Mouse (Mus musculus) frontal cortex, postnatal 14 days (tissue): ENCODE measurements around the gene Slc50a1.
A peak's percentile ranks its signal among the peaks of the same experiment; 100 is the strongest.

Experiments
- DNase-seq, 2 experiments: peaks; one replicate each; pipeline ENCODE4 v3.0.0; 2022; ENCODE audit warnings: low spot score in 2 of 2

Slc50a1 gene

DNA sequence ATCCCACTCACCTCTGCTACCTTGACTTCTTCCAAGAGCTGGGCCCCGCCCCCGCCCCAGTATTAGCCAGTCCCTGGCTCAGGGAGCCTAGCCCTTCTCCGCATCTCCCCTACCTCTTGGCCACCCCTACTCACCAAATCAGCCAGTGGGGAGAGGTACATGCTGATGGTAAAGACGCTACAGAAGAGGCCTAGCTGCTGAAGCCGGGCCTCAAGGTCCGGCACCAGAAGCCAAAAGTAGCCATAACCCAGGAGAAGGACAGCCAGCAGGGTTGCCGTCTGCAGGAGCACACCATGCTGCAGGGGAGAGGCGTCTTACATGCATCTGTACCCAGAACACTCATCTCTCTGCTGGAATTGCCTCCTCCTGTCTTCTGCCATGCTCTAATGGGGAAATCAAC, 1.5 kb downstream of the Slc50a1 start:
- DNase-seq, result no peak

DNA sequence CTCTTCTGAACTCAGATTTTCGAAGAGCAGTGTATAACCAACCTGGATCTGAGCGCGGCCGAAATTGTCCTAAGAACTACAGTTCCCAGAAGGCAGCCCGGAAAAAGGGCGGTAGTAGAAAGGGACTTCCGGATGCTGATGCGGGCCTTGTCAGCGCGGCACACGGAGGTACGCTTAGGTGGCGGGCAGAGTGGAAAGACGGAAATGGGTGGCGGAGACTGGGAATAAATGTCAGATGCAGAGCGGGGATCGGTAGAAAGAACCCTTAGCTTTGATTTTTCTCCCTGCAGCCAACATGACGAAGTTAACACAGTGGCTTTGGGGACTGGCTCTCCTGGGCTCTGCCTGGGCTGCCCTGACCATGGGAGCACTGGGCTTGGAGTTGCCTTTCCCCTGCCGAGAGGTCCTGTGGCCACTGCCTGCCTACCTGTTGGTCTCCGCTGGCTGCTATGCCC, 3.9 kb downstream of the Slc50a1 start:
- peak in 1 of 2 experiments; percentile 72 for DNase-seq

DNA sequence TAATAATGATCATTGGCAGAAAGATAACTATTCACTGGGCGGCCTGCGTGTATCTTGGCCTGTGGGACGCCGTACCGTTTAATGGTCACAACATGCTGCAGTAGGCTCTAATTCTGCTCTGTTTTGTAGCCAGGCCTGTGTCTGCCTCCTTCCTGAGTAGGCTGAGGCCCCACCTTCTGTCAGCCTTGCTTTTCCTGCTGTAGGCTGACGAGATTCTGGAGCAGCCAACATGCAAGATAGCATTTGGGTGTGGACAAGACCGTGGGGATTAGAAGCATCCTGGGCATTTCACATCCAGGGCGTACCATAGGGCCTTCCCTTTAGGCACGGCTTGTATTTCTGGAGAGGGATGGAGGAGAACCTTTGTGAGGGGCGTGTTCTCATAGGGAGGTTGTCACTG, 8.0 kb downstream of the Slc50a1 start:
- no peak for DNase-seq

DNA sequence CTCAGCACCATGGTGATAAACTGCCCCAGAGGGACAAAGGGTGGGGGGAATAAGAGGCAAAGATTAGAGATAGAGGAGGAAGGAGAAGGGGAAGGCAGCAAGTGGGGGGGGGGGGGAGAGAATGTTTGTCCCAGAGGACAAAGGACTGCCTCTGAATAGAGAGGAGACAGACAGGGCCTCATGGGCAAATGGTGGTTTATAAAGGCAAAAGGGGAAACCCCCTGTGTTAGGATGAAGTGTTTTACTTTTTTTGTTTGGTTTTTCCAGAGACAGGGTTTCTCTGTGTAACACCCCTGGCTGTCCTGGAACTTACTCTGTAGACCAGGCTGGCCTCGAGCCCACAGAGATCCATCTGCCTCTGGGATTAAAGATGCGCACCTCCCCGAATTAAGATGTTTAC, 10.2 kb downstream of the Slc50a1 start:
- no peak for DNase-seq

DNA sequence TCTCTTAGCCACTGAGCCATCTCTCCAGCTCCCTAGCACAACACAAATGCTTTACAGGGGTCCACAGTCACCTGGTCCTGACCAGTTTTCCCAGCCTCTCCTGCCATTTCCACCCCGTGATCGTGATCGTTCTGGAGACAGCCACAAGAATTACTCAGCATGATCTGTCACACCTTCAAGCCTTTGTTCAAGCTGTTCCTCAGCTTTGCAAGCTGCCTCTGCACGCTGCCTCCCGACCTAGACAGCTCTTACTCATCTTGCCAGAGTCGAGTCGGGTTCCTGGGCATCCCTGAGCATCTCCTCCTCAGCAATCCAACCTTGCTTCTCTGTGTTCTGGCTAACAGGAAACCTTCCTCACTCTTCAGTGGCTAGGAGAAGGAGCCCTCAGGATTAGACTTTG, 11.3 kb downstream of the Slc50a1 start, which contains the start of gene Dpm3:
Gene Dpm3 (plus strand): TSS at position 283 of the 400 bp plus-strand sequence.
- DNase-seq, result no peak

DNA sequence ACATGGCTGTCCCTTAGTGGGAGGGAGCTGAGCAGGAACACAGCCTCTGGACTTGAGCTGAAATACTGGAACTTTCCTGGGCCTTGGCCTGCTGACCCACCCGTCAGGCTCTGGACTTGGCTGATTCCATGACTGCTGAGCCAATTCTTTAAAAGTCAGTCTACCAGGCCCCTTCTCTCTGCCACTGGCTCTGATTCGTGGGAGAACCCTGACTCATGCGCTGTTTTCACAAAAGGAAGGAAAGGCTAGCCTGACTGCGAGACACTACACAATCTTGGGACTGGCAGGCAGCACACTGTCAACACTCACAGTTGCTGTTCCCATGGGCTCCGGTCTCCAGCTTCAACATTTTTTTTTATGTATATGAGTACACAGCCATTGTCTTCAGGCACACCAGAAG, 14.2 kb downstream of the Slc50a1 start:
- DNase-seq, result no peak

DNA sequence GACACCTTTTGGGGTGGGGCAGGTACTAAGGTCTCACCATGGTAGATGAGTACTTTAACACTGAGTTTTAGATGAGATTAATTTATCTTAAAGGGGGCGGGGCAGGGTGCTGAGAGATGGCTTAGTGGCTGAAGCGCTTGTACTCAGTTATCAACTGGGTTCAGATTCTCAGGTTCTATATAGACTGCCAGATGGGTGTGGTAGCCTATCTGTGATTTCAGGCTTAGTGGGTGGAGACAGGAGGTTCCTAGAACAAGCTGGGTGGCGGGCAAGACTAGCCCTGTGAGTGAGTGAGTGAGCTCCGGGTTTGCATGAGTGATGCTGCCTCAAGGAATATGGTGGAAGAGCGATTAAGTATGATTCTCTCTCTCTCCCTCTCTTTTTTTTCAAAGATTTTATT, 15.4 kb downstream of the Slc50a1 start:
- no peak for DNase-seq

DNA sequence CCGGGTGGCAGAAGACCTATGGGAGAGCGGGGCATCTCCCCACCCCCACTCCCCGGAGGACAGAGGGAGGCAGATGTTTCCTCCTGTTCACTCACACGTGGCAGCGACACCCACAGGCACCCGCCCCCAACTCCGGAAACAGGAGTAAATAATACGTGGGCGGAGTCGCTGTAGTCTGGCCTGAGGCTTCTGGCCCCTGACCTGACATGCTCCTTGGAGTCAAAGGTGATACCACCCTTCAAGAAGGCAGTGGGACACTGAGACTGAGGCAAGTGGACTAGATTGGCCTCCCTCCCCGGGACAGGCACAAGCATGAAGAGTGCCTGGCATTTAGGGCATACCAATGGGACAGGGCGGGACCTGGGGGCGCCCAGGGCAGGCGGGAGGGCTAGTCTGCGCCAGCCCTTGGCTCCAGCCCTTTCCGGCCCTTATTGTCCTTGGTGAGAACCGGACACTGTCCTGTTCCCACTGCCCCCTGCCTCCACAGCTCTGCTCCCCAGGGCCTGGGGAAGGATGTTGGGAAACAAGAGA, 18.9 kb downstream of the Slc50a1 start:
- DNase-seq, result no peak

DNA sequence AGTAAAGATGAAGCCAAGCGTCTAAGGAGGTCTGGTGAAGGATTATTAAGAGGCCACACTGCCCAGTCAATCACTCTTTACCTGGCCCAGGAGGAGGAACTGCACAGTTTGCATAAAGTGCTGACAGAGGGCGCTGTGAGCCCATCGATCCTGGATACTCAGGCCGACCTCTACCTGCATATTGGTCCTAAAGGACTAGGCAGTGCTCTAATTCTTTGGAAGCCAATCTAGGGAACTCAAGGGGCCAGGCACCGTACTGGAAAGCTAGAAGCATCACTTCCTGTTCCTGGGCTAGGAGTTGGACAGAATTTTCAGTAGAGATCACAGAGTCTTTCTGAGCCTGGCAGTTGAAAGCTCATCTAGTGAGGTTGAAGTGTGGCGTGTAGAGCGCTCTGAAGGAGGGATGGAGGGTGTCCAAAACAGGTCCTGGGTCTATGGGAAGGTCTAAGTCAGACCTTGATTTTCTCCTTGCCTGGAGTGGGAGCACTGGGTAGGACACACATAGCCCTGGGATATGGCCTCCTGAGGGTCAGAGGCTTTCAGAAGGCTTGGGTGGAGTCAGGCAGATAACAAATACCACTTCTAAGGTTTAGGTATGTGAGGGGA, 19.8 kb downstream of the Slc50a1 start:
- DNase-seq, result no peak

DNA sequence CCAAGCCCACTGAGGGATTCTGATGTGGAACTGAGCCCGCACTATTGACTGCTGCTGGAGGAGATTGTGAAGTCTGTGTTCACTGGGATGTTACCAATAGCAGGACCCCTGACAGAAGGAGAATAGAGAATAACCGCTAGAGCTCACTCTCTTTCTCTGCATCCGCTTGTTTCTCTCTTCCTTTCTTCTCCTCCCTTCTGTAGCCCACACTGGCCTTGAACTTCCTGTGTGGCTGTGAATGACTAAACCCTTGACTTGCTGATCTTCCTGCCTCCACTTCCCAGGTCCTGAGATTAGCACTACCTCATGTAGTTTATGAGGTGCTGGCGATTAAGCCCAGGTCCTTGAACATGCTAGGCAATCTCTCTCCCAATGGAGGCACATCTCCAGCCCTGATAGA, 22.9 kb downstream of the Slc50a1 start:
- no peak for DNase-seq

DNA sequence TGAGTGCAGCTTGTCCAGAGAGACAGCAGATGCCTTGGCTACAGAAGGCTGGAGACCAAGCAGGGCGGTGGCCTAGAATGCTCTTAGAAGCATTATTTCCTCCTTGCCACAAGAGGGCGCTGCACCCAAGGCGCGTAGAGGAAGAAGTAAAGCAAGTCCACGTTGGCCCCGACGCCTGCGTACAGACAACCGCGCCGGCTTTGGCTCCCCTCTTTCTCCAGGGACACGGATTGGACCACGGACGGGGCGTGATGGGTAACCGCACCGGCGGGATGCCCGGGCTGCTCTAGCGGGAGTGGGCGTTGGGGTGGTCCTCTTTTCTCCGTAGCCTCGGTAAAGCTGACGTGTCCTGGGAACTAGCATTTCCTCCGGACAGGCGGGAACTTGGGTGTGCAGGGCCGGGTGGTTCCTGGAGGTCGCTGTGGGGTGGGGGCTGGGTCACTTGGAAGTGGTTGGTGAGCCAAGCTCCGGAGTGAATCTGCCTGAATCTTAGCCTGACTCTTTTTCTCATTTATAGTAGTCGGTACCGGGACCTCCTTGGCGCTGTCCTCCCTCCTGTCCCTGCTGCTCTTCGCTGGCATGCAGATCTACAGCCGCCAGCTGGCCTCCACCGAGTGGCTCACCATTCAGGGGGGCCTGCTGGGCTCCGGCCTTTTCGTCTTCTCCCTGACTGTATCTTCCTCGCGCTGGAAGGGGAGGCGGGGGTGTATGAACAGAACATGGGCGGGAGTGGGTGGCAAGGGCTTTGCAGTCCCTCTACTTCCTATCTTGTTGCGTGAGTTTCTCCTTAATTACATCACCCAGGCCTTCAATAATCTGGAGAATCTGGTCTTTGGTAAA, 23.9 kb downstream of the Slc50a1 start, which contains the start of gene Trim46:
Gene Trim46 (minus strand): TSS at position 49 of the 840 bp plus-strand sequence.
- DNase-seq, result peak; percentile 86 to 87

DNA sequence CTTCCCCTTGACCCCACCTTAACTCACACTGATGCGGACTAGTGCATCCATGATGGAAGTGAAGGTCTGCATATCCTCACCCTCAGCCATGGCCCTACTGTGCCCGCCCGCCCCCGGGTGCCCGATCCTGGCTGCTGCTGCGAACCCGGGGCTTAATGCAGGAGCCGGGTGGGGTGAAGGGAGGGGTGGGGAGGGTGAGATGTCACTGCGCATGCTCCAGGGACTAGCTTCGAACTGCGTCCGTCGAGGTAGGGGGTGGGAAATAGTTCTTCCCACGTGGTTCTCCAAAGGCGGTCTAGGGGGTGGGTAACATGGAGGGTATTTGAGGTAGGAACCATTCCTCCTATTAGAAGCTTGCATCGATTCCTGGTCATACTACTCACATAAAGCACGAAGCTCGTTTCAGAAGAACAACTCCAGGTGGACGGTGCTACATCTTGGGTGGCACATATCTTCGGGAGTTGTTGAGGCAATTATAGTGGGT, 24.6 kb downstream of the Slc50a1 start, which contains the start of gene Krtcap2:
Gene Krtcap2 (plus strand): TSS at position 279 of the 484 bp plus-strand sequence.
- DNase-seq, result peak in 1 of 2 experiments; percentile 71

DNA sequence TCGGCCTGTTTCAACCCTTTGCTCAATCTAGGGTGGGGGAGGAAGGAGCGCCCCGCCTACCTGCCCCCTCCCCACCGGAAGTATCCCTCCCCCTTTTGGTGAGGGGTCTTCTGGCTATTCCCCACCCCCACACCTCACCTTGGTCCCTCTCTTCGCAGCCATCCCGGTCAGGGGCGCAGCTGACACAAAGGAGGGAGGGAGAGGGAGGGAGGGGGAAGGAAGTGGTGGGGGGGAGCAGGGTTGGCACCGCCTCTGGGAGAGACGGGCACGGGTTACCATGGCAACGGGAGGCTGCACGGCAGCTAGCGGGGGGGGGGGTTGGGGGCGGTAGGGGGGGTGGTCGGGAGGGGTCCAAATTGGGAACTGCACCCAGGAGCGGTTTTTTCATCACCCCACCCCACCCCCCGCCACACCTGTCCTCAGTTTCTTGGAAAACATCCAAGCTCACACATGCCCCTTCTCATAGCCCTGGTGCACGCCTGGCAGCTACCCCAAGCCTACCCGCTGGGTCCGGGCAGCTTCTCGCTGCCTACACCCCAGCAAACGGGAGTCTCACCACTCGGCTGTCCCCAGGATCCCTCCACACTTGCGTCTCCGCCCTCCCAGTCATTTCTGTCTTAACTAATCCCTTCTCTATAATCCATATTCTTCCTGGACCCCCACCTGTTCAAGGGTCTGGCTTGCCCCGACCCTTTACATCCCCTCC, 25.2 kb downstream of the Slc50a1 start:
- DNase-seq, result peak in 1 of 2 experiments; percentile 55

DNA sequence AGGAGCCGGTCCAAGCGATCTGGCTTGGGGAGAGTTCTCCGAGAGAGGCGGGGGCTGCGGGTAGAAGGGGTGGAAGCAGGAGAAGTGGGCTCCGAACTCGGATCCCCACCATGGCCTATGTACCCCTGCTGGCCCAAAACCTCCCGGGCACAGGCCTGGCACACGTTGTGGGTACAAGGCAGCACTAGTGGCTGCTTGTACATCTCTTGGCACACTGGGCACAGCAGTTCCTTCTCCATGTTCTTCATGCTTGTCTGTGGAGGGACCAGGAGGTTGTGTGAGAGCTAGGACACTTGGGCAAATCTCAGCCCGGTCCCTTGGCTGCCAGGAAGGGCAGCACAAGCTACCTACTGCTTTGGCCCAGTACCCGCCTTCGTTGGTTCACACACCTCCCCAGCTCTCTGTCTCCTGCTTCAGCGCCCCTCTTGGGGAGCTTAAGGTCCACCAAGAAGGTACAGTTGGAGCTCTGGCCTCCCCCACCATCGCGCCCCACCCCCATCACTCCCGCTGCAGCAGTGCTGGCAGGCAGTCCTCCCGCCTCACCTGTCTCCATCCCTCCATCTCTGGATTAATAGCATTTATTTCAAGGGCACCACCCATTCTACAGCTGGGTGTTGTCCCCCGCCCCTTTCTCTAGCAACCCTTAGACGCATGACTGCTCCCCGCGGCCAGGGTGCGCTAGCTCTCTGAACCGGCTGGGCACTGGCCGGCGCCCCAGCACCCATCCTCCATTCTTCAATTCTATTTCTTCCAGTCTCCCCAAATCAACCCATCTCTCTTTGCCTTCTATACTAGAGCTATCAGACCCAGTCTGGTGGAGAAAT, 26.0 kb downstream of the Slc50a1 start:
- peak in 1 of 2 experiments; percentile 33 for DNase-seq

DNA sequence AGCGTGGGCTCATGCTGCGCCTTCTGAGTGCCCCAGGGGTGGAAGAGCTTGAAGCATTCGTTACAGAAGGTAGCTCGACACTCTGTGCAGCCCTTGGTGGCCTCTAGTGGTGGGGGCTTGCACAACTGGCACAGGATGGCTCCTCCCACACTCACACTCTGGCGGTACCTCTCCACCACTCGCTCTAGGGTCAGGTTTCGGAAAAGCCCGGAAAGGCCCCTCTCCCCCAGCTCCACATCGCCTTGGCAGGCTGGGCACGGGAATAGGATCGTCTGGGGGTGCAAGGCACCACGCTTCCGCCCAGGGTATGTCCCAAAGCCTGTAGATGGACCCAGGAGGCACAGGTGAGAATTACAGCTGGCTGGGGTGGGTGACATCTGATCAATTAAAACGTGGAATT, 26.8 kb downstream of the Slc50a1 start:
- no peak for DNase-seq

DNA sequence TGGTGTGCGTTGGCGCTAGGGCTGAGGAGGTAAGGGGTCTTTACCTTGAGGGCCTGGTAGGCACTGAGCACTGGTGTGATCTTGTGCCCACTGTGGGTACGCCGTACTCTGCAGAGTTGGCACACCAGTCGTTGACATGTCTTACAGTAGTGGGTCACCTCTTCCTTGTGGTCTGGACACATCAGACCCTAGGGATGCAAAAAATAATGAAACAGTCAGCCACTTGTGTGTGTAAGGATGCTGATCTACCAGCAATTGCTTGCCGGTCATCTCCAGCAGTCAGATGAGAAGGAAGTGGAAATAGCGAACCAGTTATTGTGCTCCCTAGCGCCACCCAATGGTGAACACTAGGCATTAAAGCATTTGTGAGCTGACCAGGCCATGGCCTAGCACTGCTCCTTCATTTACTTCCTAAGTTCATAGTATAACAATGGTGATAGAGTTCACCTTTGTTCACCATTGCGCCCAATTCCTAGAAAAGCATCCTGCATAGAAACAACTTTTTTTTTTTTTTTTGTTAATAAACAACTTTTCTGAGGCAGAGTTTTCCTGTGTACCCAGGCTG, 28.0 kb downstream of the Slc50a1 start:
- no peak for DNase-seq

DNA sequence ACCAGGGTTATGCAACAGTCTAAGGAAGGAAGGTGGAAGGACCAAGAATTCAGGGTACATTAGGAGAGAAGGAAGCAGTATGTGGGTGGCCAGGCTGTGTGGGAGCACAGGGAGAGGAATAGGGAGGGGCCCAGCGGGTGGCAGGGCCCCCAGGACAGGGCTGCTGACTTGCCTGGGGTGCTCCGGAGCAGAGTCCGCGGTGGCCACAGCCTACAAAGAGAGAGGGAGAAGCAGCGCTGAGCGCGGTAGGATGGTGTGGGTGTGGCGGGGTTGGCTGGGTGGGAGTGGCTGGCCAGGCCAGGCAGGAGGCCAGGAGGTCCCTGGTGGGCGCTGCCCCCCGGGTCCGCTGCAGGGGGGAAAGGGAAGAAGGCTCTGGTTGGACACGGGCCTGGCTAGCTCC, 31.9 kb downstream of the Slc50a1 start:
- no peak for DNase-seq

DNA sequence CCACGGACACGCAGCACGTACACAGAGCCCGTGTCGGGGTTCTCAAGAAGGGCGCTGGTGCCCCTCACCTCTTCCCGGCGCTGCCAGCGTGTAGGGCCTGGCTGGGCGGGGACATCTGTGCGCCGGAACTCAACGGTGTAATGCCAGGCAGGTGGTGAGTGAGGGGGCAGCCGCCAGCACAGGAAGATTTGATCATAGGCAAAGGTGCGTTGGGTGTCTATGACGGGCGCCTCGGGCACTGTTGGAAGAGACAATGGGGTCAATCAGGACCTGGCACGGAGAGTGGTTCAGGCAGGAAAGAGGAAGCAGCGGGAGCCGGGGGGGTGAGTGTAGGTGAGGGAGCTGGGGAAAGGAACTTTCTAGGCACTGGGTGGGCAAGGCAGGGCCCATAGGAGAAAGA, 32.7 kb downstream of the Slc50a1 start:
- DNase-seq, result no peak

DNA sequence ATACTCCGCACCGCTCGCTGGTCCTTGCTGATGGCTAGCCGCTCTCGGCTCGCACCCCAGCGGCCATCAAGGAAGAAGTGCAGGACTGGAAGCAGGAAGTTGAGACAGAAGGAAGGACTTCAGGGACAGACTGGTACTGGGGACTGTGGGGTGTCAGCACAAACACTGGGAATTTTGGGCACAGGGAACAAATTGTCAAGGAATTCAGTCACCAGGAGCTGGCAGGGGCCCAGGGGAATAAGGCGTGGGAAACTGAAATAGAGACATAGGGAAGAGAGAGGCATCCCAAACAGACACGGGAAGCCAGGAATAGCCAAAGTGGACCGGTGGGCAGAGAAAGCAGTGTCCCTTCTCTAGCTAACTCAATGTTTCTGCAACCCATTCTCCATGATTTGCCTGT, 33.9 kb downstream of the Slc50a1 start:
- no peak for DNase-seq

DNA sequence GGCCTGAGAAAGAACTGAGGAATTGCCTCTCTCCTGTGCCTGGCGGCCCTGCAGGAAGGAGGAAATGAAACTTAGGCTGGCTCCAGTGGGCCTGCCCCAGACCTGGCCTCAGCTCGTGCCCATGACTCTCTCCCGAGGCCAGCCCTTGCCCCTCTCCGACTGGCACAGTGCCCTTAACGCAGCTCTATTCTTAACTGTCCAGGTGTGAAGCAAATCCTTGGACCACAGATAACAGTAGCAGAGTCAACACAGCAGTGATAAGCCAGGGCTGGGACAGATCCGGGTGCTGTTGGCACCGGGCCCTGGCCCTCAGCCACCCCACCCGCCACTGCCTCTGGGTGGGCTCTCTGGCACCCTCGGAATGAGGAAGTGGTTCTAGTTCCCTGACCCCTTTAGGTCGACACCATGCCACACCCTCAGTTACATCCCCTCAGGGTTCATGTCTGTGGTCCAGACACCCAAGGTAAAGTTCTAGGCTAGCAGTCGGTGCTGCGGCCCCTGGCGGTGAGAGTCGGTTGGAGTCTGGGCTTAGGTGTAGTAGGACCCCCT, 36.7 kb downstream of the Slc50a1 start:
- DNase-seq, result no peak
